10 mouse cellular contexts compared by ENCODE assay signal in the genomic region with DNA sequence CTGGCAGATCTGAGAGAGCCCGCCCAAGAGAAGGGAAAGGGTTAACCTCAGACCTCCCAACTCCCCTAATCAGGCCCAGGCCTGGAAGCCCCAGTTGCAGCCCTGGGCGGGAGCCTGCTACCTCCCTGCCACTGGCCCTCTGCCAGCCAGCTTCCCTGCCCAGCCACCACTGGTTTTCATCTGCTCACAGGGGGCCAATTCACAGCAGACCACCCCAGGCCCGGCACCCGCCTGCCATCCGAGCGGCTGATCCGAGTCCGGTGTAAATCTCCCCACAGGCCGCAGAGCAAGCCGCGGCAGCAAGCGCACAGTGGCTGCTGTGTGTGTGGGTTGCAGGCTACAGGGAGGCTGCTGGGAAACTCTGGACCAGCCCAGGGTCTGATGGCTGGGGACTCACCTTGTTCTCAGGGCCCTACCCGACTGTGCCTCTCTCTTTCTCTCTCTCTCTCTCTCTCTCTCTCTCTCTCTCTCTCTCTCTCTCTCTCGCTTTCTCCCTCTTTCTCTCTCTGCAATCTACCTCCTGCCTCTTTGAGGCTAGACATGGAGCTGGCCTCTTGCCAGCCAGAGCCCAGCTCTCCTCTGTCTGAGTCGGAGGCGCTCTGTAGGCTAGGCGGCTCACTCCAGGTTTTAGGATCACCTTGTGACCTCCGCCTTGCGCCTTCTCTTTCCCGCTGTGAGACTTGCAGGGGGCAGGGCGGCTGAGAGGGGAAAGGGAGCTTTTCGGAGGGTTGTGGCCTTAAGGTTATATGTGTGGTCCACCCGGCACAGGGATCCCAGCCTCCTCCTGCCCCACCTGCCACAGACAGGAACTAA. TPM values are rescaled to one million over a fixed set of nuclear protein-coding genes. Genes with fewer than 3 reads are reported as not detected.
DNase-seq lines count a peak whose midpoint lies in the region; ATAC-seq and TF ChIP-seq lines count a peak whose summit lies in the region.
"Had no signal": no experiment of that assay in that cellular context is flagged by ENCODE, and none has a peak within 500 bp of the region (broad histone marks: within the 10 kb centered on the region; RNA-seq: fewer than 3 reads in every experiment).

No protein-coding gene starts in this region.

- ATAC-seq in lung, embryonic 14.5 days (ENCODE audit: insufficient read depth), result peak; percentile 52
- ATAC-seq in embryonic facial prominence, embryonic 14.5 days (ENCODE audit: low read depth), result peak; percentile 85
- ATAC-seq in limb, embryonic 12.5 days (ENCODE audit: insufficient number of reproducible peaks, insufficient read depth, low FRiP score, low TSS enrichment, low read depth), result peak; percentile 88
- ATAC-seq in neural tube, embryonic 14.5 days (ENCODE audit: low read depth), result peak; percentile 56; the same call in 1 of the 2 replicates
- no peak for ATAC-seq in cerebellum, adult (ENCODE audit: insufficient number of reproducible peaks, low FRiP score, low TSS enrichment)

- no peak for TF ChIP-seq CTCF in lung, embryonic 14.5 days (IDR thresholded peaks at IDR 0.05; ENCODE audit: low read depth)
- TF ChIP-seq CTCF in cerebellum, adult 2 months (IDR thresholded peaks at IDR 0.05; ENCODE audit: borderline replicate concordance, insufficient read depth, low read depth, low read length), result no peak

- H3K4me3 ChIP-seq in lung, embryonic 14.5 days (ENCODE audit: low read depth, low read length), result 0 out of 2 replicates have a peak overlapping the region, but pooled peaks have one; percentile 9
- H3K4me3 ChIP-seq in embryonic facial prominence, embryonic 14.5 days (ENCODE audit: low read depth, low read length), result no peak overlapping the region
- peak overlapping the region; percentile 19 for H3K4me3 ChIP-seq in limb, embryonic 12.5 days (replicated peaks)
- no peak overlapping the region for H3K4me3 ChIP-seq in neural tube, embryonic 14.5 days (ENCODE audit: low read depth, low read length)
- no peak overlapping the region for H3K4me3 ChIP-seq in cerebellum, adult 2 months (replicated peaks; ENCODE audit: insufficient read depth, low read depth, low read length)
- H3K4me3 ChIP-seq: erythroblast, embryonic 14.5 days had no signal

- peaks cover 38% of the 10 kb centered on the region for H3K27me3 ChIP-seq in lung, embryonic 14.5 days (ENCODE audit: insufficient read depth, low read length)
- H3K27me3 ChIP-seq in embryonic facial prominence, embryonic 14.5 days (replicated peaks; ENCODE audit: control insufficient read depth, insufficient read depth, low read length), result peaks cover 41% of the 10 kb centered on the region
- peaks cover 82% of the 10 kb centered on the region for H3K27me3 ChIP-seq in limb, embryonic 12.5 days
- H3K27me3 ChIP-seq in neural tube, embryonic 14.5 days (ENCODE audit: control insufficient read depth, insufficient read depth, low read length), result peaks cover 30% of the 10 kb centered on the region
- H3K27me3 ChIP-seq in cerebellum, adult 2 months (ENCODE audit: control insufficient read depth, insufficient read depth, low read length), result no peaks in the 10 kb centered on the region; the same call in 1 of the 2 replicates

- H3K4me2 ChIP-seq in lung, embryonic 14.5 days, result peak overlapping the region; percentile 45
- peak overlapping the region; percentile 42 for H3K4me2 ChIP-seq in embryonic facial prominence, embryonic 14.5 days (ENCODE audit: low read depth, low read length)
- H3K4me2 ChIP-seq in limb, embryonic 12.5 days, result peak overlapping the region; percentile 46
- H3K4me2 ChIP-seq in neural tube, embryonic 14.5 days (ENCODE audit: low read depth, low read length), result peak overlapping the region; percentile 16; the same call in 1 of the 2 replicates

- no peak overlapping the region; the same call in 1 of the 2 replicates for H3K9ac ChIP-seq in lung, embryonic 14.5 days
- H3K9ac ChIP-seq in embryonic facial prominence, embryonic 14.5 days (ENCODE audit: low read depth, low read length), result no peak overlapping the region
- H3K9ac ChIP-seq in limb, embryonic 12.5 days (replicated peaks), result no peak overlapping the region; the same call in 1 of the 2 replicates
- H3K9ac ChIP-seq in neural tube, embryonic 14.5 days (replicated peaks; ENCODE audit: low read depth, low read length), result no peak overlapping the region

- H3K4me1 ChIP-seq in lung, embryonic 14.5 days (ENCODE audit: insufficient read depth), result peaks cover 5% of the 10 kb centered on the region
- peaks cover 31% of the 10 kb centered on the region for H3K4me1 ChIP-seq in embryonic facial prominence, embryonic 14.5 days (ENCODE audit: control insufficient read depth, insufficient read depth, low read length)
- H3K4me1 ChIP-seq in limb, embryonic 12.5 days (replicated peaks), result peaks cover 57% of the 10 kb centered on the region
- H3K4me1 ChIP-seq in neural tube, embryonic 14.5 days (ENCODE audit: control insufficient read depth, insufficient read depth, low read length), result peaks cover 7% of the 10 kb centered on the region; the same call in 1 of the 2 replicates
- H3K4me1 ChIP-seq in cerebellum, adult 2 months (ENCODE audit: control insufficient read depth, insufficient read depth, low read length), result no peaks in the 10 kb centered on the region

- 5% methylated on average over 23 of the region's 23 CpGs for WGBS in lung, embryonic 14.5 days
- 4% methylated on average over 21 of the region's 23 CpGs for WGBS in embryonic facial prominence, embryonic 14.5 days
- WGBS in limb, embryonic 12.5 days, result 2% methylated on average over 23 of the region's 23 CpGs
- 3% methylated on average over 23 of the region's 23 CpGs for WGBS in neural tube, embryonic 14.5 days
- WGBS in cerebellum, adult 2 months, result 17% methylated on average over 23 of the region's 23 CpGs

- no peaks in the 10 kb centered on the region for H3K36me3 ChIP-seq in lung, embryonic 14.5 days (ENCODE audit: insufficient read depth)
- no peaks in the 10 kb centered on the region for H3K36me3 ChIP-seq in embryonic facial prominence, embryonic 14.5 days (ENCODE audit: control insufficient read depth, insufficient read depth, low read length)
- no peaks in the 10 kb centered on the region for H3K36me3 ChIP-seq in limb, embryonic 12.5 days
- H3K36me3 ChIP-seq in neural tube, embryonic 14.5 days (ENCODE audit: control insufficient read depth, insufficient read depth, low read length), result no peaks in the 10 kb centered on the region

- no peak overlapping the region for H3K27ac ChIP-seq in lung, embryonic 14.5 days (ENCODE audit: low read depth)
- H3K27ac ChIP-seq in embryonic facial prominence, embryonic 14.5 days (replicated peaks; ENCODE audit: low read depth, low read length), result no peak overlapping the region; the same call in 1 of the 2 replicates
- peak overlapping the region; percentile 90 for H3K27ac ChIP-seq in limb, embryonic 12.5 days
- H3K27ac ChIP-seq in neural tube, embryonic 14.5 days (ENCODE audit: low read depth, low read length), result no peak overlapping the region
- no peak overlapping the region for H3K27ac ChIP-seq in cerebellum, adult 2 months (ENCODE audit: insufficient read depth, low read length)
- H3K27ac ChIP-seq: macrophage had no signal

- TF ChIP-seq POLR2A in cerebellum, adult 2 months (IDR thresholded peaks at IDR 0.05; ENCODE audit: borderline replicate concordance, insufficient read depth, low read length), result no peak

- DNase-seq in lung, embryonic 14.5 days, result peak; percentile 70
- DNase-seq in lung, postnatal 25 days (ENCODE audit: low spot score), result no peak
- peak; percentile 90 for DNase-seq in embryonic facial prominence, embryonic 14.5 days (ENCODE audit: low spot score)
- no peak for DNase-seq in left cerebral cortex, adult 18-20 months (ENCODE audit: low spot score in 2 of 2)
- no peak for DNase-seq in cerebellum, adult 2 months

- no peaks in the 10 kb centered on the region for H3K9me3 ChIP-seq in lung, embryonic 14.5 days (ENCODE audit: low read depth, low read length)
- no peaks in the 10 kb centered on the region for H3K9me3 ChIP-seq in embryonic facial prominence, embryonic 14.5 days (ENCODE audit: control insufficient read depth, low read length)
- no peaks in the 10 kb centered on the region for H3K9me3 ChIP-seq in limb, embryonic 12.5 days
- no peaks in the 10 kb centered on the region for H3K9me3 ChIP-seq in neural tube, embryonic 14.5 days (ENCODE audit: control insufficient read depth, low read length)

RNA-seq across cellular contexts. Expression of a gene that starts 46.2 kb away (rescaled TPM):
- polyA plus RNA-seq in lung, embryonic 14.5 days (2014; fragmentation: Nextera tagmentation; extraction: Ambion mirVana), result 0.04 and 0.16 TPM in 2 replicates
- polyA plus RNA-seq in embryonic facial prominence, embryonic 14.5 days (2014; fragmentation: Nextera tagmentation; extraction: Ambion mirVana), result 2.3 and 2.4 TPM in 2 replicates
- 1.5 and 2.0 TPM in 2 replicates for polyA plus RNA-seq in limb, embryonic 12.5 days (2016; fragmentation: Nextera tagmentation; extraction: Ambion mirVana)
- 0.54 TPM in 1 of 2 replicates, not detected in the other for polyA plus RNA-seq in neural tube, embryonic 14.5 days (2014; fragmentation: Nextera tagmentation; extraction: Ambion mirVana)
- under 1 TPM in 1 of 2 experiments, not detected in 1; 0.12 TPM for total RNA-seq in left cerebral cortex, adult 18-20 months (2021)
- polyA plus RNA-seq in cerebellum, adult 2 months (2012; rRNA removed), result 0.05 TPM in 1 of 2 replicates, not detected in the other

Comparison
In these comparisons a context has a peak if more than half of its experiments do, and no peak if none do; other contexts are left out.
1. DNase-seq: peak in lung, embryonic 14.5 days (single experiment) and embryonic facial prominence, embryonic 14.5 days (single experiment); none in lung, postnatal 25 days (single experiment), left cerebral cortex, adult 18-20 months (0 of 2) and cerebellum, adult 2 months (0 of 2).
2. H3K4me3 ChIP-seq: peak in lung, embryonic 14.5 days (single experiment) and limb, embryonic 12.5 days (single experiment); none in embryonic facial prominence, embryonic 14.5 days (single experiment), neural tube, embryonic 14.5 days (single experiment) and cerebellum, adult 2 months (single experiment).
3. Peak in every context shown above with its lines, with median percentiles within 50 percentile points of each other: H3K4me2 ChIP-seq.